Mouse (Mus musculus) 3T3-L1 (cell line): ENCODE measurements around the gene Hcfc1r1.

ENCODE experiments used
- DNase-seq: peaks from one replicate; pipeline ENCODE4 v3.0.0-alpha.2; 2015; ENCODE audit warnings: low read depth, low spot score

Gene Hcfc1r1

DNA sequence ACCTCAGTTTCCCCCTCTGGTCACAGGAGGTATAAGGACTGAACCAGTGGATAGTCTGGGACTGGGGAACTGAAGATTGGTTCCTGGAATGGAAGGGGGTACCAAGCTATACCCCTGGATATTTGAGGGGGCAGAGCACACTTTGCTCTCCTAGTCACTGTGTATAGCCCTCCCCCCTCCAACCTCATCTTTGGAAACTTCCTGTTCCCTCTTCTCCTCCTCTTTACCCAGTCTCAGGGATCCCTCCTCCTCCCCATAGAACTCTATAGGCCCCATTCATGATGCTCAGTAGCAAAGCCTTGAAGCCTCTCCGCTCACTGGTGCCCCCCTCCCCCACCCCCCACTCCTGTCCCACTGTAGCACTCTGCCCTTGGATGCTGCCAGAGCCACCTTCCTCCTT is 46.1 kb downstream of the Hcfc1r1 start:
- DNase-seq, result no peak

DNA sequence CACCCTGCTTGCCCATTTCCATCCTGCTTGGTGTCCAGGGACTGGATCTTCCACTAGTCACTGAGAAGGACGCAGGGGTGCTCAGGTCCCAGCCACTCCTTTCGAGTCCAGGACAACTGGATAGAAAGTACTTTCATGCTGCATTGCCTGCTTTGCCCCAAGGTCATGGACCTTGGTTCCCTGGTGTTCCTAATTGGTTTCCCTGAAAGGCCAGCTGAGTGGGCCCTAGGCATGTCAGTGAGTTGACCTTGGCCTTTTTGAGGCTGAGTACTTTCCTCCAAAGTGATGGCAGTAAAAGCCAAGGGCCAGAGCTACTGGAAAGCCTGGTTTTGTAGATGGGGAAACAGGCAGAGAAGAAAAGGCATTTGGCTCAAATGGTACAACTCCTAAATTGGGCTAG is 48.5 kb downstream of the Hcfc1r1 start:
- DNase-seq, result no peak

DNA sequence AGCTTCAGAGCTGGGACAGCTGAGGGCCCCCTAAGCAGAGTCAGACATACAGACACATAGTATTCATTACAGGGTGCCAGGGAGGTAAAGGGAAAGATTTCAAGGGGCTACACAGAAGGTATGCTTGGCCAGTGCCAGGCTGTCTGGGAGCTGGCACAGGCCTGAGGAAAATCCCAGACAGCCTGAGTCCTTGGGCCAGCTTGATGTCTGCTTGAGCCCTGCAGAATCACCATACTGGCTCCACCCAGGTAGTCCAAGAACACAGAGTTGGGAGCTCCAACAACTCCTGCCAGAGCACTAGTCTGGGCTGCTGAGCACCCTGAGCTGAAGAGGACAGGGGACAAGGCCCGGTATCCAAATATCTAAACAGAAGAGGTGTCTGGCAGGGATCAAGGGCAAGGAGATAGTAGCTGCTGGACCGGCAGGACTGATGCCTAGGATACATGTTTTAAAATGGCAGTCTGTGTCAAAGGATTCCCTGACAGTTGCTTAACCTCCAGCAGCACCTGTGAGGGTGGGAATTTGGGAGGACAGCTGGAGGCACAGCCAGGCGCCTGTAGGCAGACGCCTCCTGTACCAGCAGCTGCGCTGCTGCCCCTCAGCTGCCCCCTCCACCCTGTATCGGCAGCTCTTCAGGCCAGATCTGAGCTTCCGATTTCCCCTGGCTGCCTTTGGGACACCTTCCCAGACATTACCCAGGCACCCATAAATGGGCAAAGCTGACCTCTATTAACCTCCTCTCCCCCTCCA is 49.2 kb downstream of the Hcfc1r1 start, which contains the start of gene 1520401A03Rik:
TSS of gene 1520401A03Rik (minus strand) at position 408 of the 750 bp plus-strand sequence.
- no peak for DNase-seq
